Mouse (Mus musculus) heart, adult 2 months (tissue): ENCODE results near the gene Mcm5. TPM values are rescaled to one million over a fixed set of nuclear protein-coding genes. Genes with fewer than 3 reads are reported as not detected.

Source experiments
- DNase-seq, 2 experiments: peaks; one replicate each; pipeline ENCODE4 v3.0.0; 2021
- H3K27ac ChIP-seq: fragments of 200-600 bp; 2 replicates; pipeline ENCODE4 v1.8.1; 2022
- H3K27me3 ChIP-seq: fragments of 200-500 bp; 2 replicates; pipeline ENCODE4 v1.6.1; 2012; ENCODE audit warnings: mild to moderate bottlenecking, low read length, inconsistent platforms, mixed read lengths; ENCODE audit not compliant: control insufficient read depth, insufficient read depth
- H3K36me3 ChIP-seq: fragments of 200-500 bp; 2 replicates; pipeline ENCODE4 v1.6.1; 2012; ENCODE audit warnings: low read length, inconsistent platforms; ENCODE audit not compliant: control insufficient read depth, insufficient read depth
- H3K4me1 ChIP-seq: fragments of 200-500 bp; 2 replicates; pipeline ENCODE4 v1.6.1; 2011; ENCODE audit warnings: low read length; ENCODE audit not compliant: control insufficient read depth, insufficient read depth
- H3K4me3 ChIP-seq: fragments of 200-600 bp; 2 replicates; pipeline ENCODE4 v1.8.1; 2022
- H3K79me2 ChIP-seq: fragments of 200-500 bp; replicated peaks from 2 replicates; pipeline ENCODE4 v1.6.1; 2012; ENCODE audit warnings: mild to moderate bottlenecking, inconsistent platforms, low read length, moderate library complexity, mixed read lengths; ENCODE audit not compliant: control insufficient read depth, insufficient read depth
- H3K9ac ChIP-seq: fragments of 200-500 bp; 2 replicates; pipeline ENCODE4 v1.6.1; 2012; ENCODE audit warnings: low read depth, mild to moderate bottlenecking, control low read depth, inconsistent platforms, low read length, mixed read lengths
- CTCF ChIP-seq: fragments of 200-600 bp; IDR thresholded peaks from 2 replicates; pipeline ENCODE4 v1.8.1; 2022; ENCODE audit warnings: antibody characterized with exemption, mild to moderate bottlenecking, moderate library complexity
- EP300 ChIP-seq: fragments of 200-500 bp; IDR thresholded peaks from 2 replicates; pipeline ENCODE4 v1.6.1; 2011; ENCODE audit warnings: low read depth, low read length, control low read depth; ENCODE audit not compliant: insufficient read depth
- POLR2A ChIP-seq: fragments of 200-500 bp; IDR thresholded peaks from 2 replicates; pipeline ENCODE4 v1.6.1; 2011; ENCODE audit warnings: mild to moderate bottlenecking, low read depth, low read length, control low read depth; ENCODE audit not compliant: insufficient read depth
- WGBS: fragments of 180-500 bp; shearing (Covaris S2); methylation state at CpG from one replicate; pipeline ENCODE4 v1.1.7; 2018; 5-methylcytosine and 5-hydroxymethylcytosine counted together
- intact Hi-C: fragments of 180-260 bp; cut with DNase I; formaldehyde crosslinking; loops from one replicate; pipeline ENCODE4 v1.15.1; 2025
- polyA plus RNA-seq: library from polyadenylated mRNA; depleted of rRNA; stranded (reverse); fragments of >200 nt; gene quantifications from 2 replicates; pipeline ENCODE4 v1.2.3, GENCODE M21; 2012
- total RNA-seq, 2 experiments: library from RNA; stranded (reverse); gene quantifications; 2 replicates each; pipeline ENCODE4 v1.2.3; 2021

The Mcm5 gene
- total and polyA plus RNA-seq, 3 experiments, result 3.4 to 3.7 (median 3.4) TPM

DNA sequence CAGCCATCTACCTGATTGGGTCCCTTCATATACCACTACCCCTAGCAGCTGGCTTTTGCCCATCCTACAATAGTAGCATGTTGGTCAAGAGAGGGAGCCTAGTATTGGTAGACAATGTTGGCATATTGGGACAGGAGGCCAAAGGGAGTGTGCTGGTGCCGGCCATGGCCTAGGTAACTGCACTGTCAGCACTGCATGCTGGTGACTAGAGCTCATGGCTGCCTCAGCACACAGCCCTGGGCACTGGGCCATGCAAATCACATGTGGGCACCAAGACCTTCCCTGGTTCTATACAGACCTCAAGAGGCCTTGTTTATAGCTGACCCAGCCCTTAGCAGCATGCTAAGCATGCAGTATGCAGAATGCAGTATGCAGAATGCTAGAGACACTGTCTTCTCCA lies 39.1 kb upstream of the Mcm5 start:
- WGBS, result 61% methylated on average over 1 of the region's 1 CpGs
- no peaks in the 10 kb centered on the region for H3K79me2 ChIP-seq
- intact Hi-C loops, result loop anchor here (5.0 kb wide), 1 partner anchor 202 kb away; no protein-coding TSS in a partner anchor

DNA sequence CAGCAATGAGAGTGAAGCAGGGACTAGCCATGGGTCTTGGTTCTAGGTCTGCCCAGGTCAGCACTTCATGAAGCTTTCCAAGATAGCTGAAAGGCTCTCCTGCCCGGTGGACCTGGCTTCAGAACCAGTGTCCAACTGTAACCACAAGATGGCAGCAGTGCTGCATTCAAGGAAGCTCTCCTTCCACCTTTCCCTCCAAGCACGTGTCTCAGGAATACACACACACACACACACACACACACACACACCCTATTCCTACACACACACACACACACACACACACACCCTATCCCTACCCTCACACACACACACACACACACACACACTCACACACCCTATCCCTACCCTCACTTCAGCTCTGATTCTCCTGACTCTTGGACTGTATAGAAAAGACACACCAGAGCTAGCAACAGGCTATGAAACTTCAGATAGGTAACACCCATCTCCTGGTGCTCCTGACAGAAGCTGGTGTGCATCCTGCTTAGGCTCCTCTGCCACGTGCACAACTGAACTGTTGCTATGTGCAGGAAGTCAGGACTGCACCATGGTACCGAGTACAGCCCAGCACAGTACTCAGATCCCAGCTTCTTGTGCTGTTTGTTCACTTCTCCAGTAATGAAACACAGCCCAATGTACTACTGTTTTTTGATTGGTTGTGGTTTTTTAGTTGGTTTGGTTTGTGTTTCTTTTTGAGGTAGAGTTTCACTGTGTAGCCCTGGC lies 37.6 kb upstream of the Mcm5 start:
- no peak overlapping the region for H3K9ac ChIP-seq

More for the DNA sequence above, 39.1 kb upstream of the Mcm5 start:
- DNase-seq, result no peak
- Histone ChIP-seq H3K36me3 (no peaks in the 10 kb centered on the region), H3K4me1 (peaks cover 3% of the 10 kb centered on the region), H3K27ac (no peak overlapping the region), H3K4me3 (no peak overlapping the region), H3K9ac (no peak overlapping the region), H3K27me3 (no peaks in the 10 kb centered on the region)
- TF ChIP-seq EP300, result no peak
- TF ChIP-seq CTCF, result no peak
- no peak for TF ChIP-seq POLR2A

DNA sequence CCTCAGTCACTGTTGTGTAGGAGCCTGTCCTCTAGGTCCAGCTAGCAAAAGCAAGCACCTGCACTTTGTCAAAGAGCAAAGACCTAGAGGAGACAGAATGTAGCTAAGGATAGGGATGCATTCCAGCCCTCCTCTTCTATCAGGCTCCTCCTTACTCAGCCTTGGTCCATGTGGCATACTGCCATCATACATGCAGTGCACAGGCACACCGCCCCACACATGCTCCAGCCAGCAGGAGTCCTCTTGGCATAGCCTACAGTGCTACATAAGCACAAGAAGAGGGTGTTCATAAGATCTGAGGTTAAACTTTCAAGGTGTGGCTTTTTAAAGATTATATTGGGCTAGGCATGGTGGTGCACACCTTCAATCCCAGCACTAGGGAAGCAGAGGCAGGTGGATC lies 34.5 kb upstream of the Mcm5 start:
- WGBS, result 67% methylated on average over 1 of the region's 1 CpGs
- Histone ChIP-seq H3K79me2 (no peaks in the 10 kb centered on the region), H3K9ac (no peak overlapping the region), H3K27me3 (no peaks in the 10 kb centered on the region), H3K36me3 (no peaks in the 10 kb centered on the region), H3K27ac (no peak overlapping the region), H3K4me1 (peaks cover 3% of the 10 kb centered on the region), H3K4me3 (no peak overlapping the region)
- TF ChIP-seq EP300 (no peak), CTCF (no peak), POLR2A (no peak)
- intact Hi-C loops, result loop anchor here (5.0 kb wide), 1 partner anchor 197 kb away; no protein-coding TSS in a partner anchor
- no peak for DNase-seq

More for the DNA sequence above, 37.6 kb upstream of the Mcm5 start:
- no peaks in the 10 kb centered on the region for H3K36me3 ChIP-seq
- H3K79me2 ChIP-seq, result no peaks in the 10 kb centered on the region
- no peak overlapping the region for H3K4me3 ChIP-seq
- TF ChIP-seq EP300 (peak; percentile 97), POLR2A (no peak), CTCF (peak; percentile 80)
- peak; percentile 77 to 81 for DNase-seq
- H3K27me3 ChIP-seq, result no peaks in the 10 kb centered on the region
- intact Hi-C loops, result loop anchor here (1.0 to 5.0 kb wide), 2 partner anchors 37 to 201 kb away; no protein-coding TSS in a partner anchor
- H3K4me1 ChIP-seq, result peaks cover 3% of the 10 kb centered on the region
- 18% methylated on average over 4 of the region's 4 CpGs for WGBS
- no peak overlapping the region for H3K27ac ChIP-seq

DNA sequence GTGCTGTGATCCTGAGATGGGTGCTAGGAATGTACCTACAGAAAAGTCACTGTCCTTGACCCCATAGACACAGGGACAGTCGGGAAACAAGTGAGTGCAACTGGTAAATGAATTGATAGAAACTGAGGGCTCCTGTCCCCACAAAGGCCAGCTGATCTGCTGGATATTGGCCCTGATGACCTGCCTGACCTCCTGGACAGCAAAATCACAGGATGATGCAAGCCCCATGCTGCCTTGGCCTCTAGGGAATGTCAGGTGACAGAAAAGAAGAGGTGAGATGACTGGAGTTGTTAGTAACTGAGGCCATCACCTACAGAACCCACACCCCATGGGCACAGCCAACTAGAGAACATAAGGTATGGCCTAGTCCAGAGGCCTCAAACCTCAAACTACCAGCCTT lies 31.2 kb upstream of the Mcm5 start:
- TF ChIP-seq EP300 (no peak), CTCF (no peak), POLR2A (no peak)
- no peaks in the 10 kb centered on the region for H3K36me3 ChIP-seq
- no peaks in the 10 kb centered on the region for H3K79me2 ChIP-seq
- H3K27ac ChIP-seq, result no peak overlapping the region
- intact Hi-C loops, result no loop called here
- no peak overlapping the region for H3K4me3 ChIP-seq
- peaks cover under 1% of the 10 kb centered on the region; the same call in 1 of the 2 replicates for H3K4me1 ChIP-seq
- no peak for DNase-seq
- no peaks in the 10 kb centered on the region for H3K27me3 ChIP-seq
- H3K9ac ChIP-seq, result no peak overlapping the region
- WGBS, result 64% methylated on average over 1 of the region's 1 CpGs

DNA sequence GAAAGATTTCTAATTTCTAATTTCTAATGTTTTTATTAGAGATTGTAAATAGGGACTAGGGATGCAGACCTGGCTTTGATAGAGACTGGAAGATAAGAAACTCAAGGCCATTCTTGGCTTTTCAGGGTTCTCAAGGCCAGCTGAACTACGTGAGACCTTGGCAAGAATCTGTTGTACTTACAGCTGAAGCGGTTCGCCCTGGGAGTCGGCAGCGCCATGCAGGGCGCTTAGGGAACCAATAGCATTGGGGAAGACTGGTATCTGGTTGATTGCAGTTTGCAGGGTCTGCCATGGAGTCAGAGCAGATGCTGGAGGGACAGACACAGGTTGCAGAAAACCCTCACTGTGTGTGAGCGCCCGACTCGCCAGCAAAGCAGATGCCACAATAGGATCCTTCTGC lies 30.5 kb upstream of the Mcm5 start:
- no peaks in the 10 kb centered on the region for H3K36me3 ChIP-seq
- H3K27ac ChIP-seq, result no peak overlapping the region
- no peaks in the 10 kb centered on the region for H3K79me2 ChIP-seq
- no peak for DNase-seq
- no peaks in the 10 kb centered on the region for H3K27me3 ChIP-seq
- no peak overlapping the region for H3K4me3 ChIP-seq
- intact Hi-C loops, result no loop called here
- H3K9ac ChIP-seq, result no peak overlapping the region
- peaks cover 3% of the 10 kb centered on the region for H3K4me1 ChIP-seq
- TF ChIP-seq EP300, result no peak
- no peak for TF ChIP-seq POLR2A
- no peak for TF ChIP-seq CTCF
- 93% methylated on average over 9 of the region's 9 CpGs for WGBS

DNA sequence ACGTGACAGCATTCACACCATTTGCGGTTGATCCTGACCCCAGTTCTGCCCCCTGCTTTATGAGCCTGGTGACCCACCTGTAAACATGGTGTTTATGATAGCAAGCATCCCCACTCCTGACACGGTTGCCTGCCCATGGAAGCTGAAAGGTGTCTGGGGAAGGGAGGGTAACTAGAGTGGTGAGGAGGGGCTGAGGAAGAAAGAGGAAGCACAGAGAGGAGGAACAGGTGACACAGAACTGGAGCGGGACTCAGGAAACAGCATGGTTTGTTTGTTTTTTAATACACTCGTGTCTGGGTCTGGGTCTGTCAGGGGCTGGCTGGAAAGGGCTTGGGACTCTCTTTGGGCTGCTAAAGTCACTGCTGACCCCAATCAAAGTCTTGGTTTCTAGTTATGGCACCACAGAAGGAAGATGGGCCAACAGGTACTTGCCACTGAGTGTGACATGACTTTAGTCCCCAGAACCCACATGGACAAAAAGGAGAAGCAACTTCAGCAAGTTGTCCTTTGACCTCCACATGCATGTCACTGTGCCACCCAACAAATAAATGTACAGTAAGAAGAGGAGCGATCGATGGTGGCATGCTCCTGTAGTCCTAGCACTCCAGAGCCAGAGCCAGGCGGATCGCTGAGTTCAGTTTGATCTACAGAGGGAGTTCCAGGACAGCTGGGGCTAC lies 27.9 kb upstream of the Mcm5 start:
- WGBS, result 73% methylated on average over 9 of the region's 9 CpGs

More for the DNA sequence above, 27.9 kb upstream of the Mcm5 start:
- H3K36me3 ChIP-seq, result no peaks in the 10 kb centered on the region
- H3K9ac ChIP-seq, result no peak overlapping the region
- H3K27me3 ChIP-seq, result no peaks in the 10 kb centered on the region
- H3K27ac ChIP-seq, result no peak overlapping the region
- TF ChIP-seq CTCF (no peak), POLR2A (no peak), EP300 (no peak)
- no peak for DNase-seq
- intact Hi-C loops, result no loop called here
- H3K4me1 ChIP-seq, result peaks cover 9% of the 10 kb centered on the region
- H3K79me2 ChIP-seq, result no peaks in the 10 kb centered on the region
- H3K4me3 ChIP-seq, result no peak overlapping the region
